Mouse (Mus musculus) urinary bladder, adult 2 months (tissue): ENCODE results near the gene Gm20695. TPM values are rescaled to one million over a fixed set of nuclear protein-coding genes. Genes with fewer than 3 reads are reported as not detected.

ENCODE experiments used
- DNase-seq: peaks from one replicate; pipeline ENCODE4 v3.0.0; 2022; ENCODE audit warnings: low spot score
- polyA plus RNA-seq: library from polyadenylated mRNA; depleted of rRNA; stranded (reverse); fragments of >200 nt; gene quantifications from 2 replicates; pipeline ENCODE4 v1.2.3, GENCODE M21; 2012; rRNA removed

Gm20695 gene
- polyA plus RNA-seq, 1 experiment = 0.25 TPM

DNA sequence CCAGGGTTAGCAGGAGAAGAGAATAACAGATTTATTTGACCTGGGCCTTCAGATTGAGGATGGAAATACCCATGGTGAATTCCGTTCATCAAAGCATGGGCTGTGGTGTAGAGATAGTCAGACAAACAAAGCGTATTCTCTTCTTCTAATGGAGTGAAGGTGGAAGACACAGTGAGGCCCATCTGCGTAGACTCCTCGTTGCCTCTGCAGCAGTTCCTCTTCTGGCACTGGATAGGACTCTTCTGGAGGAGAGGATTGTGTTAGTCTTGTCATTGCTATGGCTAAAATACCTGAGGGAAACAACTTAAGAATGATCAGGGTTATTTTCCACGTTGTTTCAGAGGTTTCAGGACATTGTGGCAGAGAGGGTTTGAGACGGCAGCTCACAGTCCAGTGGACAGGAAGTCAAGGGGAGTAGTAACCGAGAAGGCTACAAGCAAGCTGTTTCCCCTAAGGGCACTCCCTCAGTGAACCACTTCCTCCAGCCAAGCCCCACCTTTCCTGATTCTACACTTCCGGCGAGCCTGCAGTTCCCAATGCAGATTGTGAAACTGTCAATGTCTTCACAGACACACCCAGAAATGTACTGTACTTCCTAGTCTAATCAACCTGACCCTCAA is 10.8 kb downstream of the Gm20695 start:
- DNase-seq = no peak

DNA sequence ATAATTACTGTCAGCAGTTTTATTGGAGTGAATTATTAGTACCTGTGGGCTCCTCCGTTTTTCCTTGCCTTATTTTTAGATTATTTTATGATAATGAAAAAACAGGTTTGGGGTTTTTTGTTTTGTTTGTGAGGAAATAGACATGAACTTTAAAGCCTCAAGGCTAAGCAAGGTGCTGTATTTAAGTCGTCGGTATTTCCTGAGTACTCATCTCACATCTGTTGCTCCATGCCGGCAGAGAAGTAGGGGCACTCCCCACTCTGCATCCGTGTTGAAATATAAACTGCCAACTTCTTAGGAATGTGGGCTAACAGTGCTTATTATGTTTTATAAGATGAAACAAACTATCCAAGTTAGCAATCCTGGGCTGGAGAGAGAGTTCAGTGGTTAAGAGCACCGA is 11.6 kb downstream of the Gm20695 start:
- no peak for DNase-seq

DNA sequence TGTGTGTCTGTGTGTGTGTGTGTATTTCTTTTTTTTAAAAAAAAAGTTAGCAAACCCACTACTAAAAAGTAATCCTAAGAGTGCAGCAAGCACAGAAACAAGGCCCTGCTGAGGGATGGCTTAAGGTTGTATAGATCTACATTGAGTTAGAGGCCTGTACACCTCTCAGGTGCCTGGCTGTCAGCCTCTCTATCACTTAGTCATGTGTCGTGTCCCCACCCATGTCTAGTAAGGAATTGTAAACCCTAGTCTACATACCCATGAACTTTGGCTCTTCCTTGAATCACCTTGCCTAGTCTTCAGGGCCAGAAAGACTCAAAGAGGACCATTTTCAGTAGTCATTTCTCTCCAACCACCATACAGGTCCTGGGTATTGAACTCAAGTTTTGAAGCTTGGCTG is 12.1 kb downstream of the Gm20695 start:
- DNase-seq = no peak

DNA sequence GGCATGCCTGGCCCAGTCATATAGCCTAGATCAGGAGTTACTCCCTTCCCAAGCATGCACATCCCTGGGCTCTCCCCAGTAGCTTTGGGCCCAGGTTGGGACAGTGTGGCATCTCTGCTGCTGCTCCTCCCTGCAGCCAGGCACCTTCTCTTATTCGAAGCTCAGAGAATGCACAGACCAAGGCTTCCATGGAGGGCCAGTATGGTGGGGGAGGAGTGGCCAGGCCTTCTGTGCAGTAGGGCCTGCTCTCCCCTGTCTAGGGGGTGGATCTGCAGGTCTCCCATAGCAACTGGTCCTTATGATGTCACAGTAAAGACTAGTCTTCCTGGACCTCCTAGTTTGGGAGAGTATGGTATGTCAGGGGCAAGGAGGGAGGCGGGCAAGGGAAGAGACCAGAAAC is 23.0 kb downstream of the Gm20695 start:
- DNase-seq = no peak

DNA sequence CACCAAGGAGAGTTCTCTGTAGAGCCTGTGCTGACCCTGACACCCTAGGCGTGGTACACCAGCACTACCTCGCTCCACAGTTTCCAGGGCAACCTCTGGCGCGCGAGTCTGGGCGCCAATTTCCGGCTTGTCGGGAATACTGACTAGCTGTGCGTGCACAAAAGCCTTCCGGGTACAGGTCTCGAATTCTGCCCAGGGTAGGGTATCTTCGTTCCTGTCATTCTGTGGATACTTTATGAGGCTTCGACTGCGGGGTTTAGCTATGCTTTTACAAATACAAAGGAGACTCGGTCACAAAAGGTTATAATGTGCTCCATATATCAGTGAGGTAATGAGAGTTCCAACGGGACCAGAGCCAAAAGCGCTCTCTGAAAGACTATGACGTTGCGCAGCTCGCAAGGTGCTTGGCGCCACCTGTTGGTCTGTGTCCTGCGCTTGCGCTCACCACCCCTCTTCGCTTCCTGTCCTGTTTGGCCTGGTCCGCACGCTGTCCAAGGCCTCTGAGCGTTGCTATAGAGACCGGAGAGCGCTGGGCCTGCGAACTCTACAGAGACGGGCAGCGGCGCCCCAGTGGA is 24.2 kb downstream of the Gm20695 start, which contains the start of the genes 1700037C18Rik and Cluap1:
Gene 1700037C18Rik, minus strand, starts transcription at position 153 of the 575 bp plus-strand sequence.
Gene Cluap1, plus strand, starts transcription at position 265 of the 575 bp plus-strand sequence.
- peak; percentile 79 for DNase-seq

DNA sequence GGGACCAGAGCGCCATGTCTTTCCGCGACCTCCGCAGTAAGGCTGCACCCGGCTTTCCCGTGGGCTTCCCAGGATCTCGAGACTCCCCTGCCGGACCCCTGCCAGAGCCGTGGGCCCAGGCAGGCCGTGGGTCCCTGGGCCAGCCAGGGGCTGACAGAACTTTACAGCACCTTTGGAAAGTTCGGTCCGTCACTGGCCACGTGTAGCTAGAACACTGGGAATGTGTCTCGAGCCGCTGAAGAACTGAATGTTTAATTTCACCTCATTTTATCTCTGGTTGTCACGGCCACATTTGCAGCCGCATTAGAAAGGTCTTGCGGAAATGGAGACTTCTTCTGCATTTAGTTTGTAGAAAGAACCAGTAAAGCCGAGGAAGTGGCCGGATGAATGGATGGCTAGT is 24.7 kb downstream of the Gm20695 start:
- DNase-seq = no peak

DNA sequence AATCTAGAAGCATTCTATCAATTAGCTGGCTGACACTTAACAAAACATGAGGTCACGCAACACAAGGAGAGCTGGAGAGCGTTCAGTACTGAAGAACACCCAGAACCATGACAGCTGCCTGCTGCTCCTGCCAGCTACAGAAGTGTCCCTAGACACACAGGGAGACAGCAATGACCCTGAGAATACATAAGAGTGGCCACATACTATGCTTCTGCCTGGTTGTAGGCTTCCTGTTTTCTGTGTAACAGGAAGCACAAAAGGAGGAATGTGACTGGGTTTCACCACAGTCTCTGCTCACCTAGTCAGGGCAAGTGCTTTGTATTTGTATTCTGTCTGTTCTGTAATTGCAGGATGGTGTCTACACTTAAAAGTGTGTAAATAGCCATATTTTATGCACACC is 36.3 kb downstream of the Gm20695 start:
- no peak for DNase-seq

DNA sequence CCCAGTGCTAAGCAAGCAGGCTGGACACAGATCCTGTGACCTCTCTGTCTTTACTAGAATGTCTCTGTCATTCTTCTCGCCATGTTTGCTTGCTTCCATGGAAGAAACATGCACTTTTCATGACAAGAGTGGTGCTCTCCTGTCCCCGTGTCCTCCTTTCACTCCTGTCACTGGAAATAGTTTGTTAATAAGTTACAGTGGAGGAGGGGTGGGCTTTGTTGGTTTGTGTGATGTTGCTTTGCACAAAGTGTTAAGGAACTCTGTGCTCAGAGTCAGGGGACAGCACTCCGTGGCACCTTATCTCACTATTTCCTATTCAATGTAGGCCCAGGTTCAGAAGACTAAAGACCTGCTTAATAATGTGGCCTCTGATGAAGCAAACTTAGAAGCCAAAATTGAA is 39.1 kb downstream of the Gm20695 start:
- DNase-seq = no peak

DNA sequence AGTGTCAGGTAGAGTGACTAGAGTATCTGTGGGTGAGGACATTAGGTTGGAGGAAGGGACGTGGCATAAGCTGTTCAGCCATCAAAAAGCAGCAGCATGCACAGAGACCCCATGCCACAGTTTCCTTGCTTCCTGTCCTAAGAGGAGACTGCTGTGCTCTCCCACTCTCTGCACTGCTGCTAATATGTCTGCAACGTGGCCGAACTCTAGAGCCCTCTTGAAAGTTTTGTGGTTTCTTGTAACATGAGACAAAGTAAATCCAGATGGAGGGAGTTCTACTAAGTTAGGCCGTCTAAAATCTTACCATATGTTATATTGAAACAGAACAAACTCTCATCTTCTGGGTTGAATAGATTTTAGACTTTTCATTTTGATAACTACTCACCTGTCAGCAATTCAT is 39.5 kb downstream of the Gm20695 start:
- no peak for DNase-seq

DNA sequence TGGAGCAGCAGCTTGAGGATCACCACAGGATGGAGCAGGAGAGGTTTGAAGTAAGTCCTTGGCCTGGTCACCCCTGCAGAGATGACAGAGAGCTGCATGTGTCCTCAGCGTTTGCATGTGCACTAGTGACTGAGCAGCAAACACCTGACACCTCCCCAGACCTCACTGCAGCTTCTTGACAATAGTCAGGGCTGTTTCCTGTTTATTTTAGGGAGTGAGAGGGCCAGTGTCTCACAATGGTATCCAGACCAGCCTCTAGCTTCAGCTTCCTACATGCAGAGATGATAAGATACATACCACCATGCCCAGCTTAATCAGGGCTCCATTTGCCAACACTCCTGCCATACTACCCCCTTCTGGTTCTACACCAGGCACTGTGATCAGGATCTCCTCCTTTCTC is 44.1 kb downstream of the Gm20695 start:
- no peak for DNase-seq

DNA sequence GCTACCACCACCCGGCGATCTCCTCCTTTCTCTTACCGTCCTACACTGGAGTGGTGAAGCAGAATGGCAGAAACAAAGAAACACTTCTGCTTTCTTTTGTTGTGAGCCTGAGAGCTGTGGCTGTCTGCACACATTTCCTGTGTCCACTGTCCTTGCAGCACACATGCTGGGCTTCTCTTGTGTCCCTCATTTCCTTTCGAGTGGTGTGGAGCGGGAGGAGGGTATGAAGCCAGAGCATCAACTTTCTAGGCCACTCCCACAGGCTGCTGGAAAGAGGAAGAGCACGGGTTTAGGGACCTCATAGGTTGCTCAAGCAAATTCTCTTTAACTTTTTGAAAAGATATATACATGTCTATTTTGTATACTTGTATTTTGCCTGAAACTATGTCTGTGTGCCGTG is 44.7 kb downstream of the Gm20695 start:
- DNase-seq = no peak

DNA sequence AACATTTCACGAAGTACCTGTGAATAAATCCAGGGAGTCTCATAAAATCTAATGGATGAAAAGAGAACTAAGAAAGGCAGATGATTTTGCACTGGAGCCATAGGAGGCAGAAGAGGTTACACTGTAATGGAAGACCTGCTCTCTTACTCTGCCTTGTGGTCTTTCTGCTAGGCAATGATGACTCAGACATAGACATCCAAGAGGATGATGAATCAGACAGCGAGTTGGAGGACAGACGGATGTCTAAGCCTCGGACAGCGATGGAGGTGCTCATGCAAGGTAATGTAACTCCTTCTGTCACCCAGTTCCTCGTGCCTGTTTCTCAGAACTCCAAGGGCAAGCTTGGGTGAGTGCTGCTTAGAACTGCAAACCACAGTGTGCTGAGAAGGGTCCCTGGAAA is 49.1 kb downstream of the Gm20695 start:
- no peak for DNase-seq

DNA sequence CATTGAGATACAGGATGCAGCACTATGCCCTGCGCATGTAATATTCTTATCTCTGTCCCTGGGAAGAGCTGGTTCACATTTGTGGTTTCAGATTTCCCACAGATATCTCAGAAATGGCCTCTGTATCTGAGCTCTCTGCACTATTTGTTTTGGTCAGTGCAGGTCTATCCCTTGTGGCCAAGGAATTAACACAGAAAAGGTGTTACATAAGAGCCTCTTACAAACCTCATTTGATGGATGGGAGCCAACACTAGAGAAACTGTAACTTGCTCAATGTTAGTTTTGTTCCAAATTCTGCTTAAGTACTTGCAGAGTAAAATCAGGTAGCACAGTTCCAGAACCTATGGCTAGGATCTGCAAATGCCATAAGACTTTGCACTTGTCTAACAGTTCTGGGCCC is 49.6 kb downstream of the Gm20695 start:
- DNase-seq = no peak

DNA sequence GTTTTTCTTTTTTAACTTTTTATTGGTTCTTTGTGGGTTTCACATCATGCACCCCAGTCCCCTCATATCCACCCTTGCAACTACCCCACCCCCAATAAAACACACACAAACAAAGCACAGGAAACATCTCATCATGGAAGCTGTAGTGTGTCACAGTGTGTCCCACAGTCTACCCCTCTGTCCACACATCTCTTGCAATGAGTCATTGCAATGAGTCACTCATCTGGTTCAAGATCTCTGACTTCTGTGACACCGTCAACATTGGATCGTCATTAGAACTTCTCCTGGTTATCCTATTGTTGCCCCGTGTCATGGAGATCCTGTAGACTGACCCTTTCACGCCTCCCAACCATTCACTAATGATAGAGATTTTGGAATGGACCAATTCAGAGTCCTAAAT is 50.3 kb downstream of the Gm20695 start:
- DNase-seq = no peak

DNA sequence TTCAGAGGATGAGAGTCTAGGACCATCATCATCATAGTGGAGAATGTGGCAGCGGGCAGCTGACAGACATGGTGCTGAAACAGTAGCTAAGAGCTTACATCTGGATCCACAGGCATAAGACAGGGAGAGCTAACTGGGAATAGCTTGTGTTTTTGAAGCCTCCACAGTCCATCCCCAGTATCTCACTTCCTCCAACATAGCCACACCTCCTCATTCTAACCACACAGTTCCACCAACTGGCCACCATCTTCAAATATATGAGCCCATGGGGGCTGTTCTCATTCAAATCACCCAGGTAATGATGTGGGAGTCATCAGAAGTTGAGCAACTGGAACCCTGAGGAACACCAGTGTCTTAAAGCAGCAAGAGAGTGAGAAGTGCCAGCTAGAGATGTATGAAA is 66.7 kb downstream of the Gm20695 start:
- DNase-seq = no peak

DNA sequence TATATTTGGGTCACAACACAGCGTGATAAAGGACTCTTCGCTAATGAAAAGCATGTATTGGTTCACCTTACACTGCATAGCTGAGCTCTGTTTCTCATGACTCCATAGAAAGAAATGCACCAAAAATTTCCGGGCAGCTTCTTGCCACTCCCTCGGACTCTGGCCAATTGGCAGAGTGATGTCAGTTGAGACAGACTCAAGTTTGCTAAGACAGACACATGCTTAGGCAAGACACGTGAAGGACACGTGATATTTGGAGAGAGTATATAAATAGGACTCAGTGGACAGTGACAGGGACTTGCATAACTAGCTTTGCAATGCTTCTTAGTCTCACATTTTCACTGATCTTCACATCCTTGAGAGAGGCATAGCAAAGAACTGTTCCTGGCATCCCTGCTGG is 71.9 kb downstream of the Gm20695 start:
- DNase-seq = no peak

DNA sequence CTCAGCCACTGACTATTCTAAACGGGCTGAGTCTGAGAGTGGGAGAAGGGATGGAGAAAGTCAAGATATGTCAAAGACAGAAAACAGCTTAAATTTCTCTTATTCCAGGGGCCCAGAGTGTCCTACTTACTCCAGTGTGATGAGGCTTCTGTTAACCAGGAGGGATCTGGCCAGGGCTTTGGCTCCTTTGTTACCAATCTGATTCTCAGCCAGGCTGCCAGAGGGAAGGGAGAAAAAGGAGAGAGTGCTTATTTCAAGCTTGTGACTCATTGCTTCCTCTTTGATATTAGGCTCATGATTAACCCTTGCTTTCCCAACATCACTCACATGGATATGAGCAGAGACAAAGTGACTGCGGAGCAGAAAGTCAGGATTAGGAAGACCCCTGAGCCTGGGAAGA is 74.8 kb downstream of the Gm20695 start:
- no peak for DNase-seq

DNA sequence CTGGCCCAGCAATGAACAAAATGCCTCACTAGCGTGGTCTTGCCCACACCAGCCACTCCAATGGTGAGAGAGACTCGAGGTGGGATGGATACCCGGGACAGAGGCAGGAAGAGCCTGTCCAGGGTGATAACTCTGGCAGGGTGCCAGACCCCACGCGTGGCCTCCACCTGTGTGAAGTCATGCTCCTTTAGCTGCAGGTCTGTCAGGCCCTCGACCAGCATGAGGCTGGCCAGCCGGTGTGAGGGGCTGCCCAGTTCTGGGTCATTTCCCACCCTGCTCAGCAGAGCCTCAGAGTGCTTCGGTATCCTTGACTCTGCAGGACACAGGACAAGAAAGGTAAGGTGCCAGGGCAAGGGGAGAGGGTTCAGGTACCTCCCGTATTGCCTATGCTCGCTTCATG is 80.5 kb downstream of the Gm20695 start:
- DNase-seq = no peak

DNA sequence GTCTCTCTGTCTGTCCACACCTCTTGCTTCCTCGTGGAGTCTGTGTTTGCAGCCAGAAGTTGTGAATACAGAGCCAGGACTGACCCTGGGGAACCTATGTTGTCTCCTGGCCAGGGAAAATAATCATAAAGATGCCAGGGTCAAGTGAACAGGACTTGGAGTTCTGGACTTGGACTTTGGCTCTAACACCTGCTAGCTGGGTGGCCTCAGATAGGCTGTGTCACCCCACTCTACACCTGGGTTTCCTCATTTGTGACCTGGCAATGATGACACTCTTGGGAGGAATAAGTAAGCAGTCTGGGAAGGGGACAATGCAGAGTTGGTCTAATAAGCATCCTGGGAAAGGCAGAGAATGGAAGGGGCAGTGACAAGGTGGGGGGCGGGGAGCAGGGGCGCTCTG is 81.1 kb downstream of the Gm20695 start:
- DNase-seq = no peak

Other genes with a start within 250 kb of the Gm20695 start
- 0.22 and 0.29 TPM in 2 replicates for gene Mefv, start 166.6 kb upstream of the Gm20695 start, polyA plus RNA-seq
- gene Zfp263, start 140.6 kb upstream of the Gm20695 start, polyA plus RNA-seq = 19.3 and 20.8 TPM in 2 replicates
- gene Olfr15, start 53.8 kb upstream of the Gm20695 start, polyA plus RNA-seq = 0.07 TPM in 1 of 2 replicates, not detected in the other
- 2.7 and 3.0 TPM in 2 replicates for gene Zfp174, start 37.4 kb upstream of the Gm20695 start, polyA plus RNA-seq
- gene Naa60, start 12.3 kb upstream of the Gm20695 start, polyA plus RNA-seq = 54.1 and 60.6 TPM in 2 replicates
- 7.3 and 7.8 TPM in 2 replicates for gene Zfp597, start 87 bp upstream of the Gm20695 start, polyA plus RNA-seq
- gene 1700037C18Rik, start 24.0 kb downstream of the Gm20695 start, polyA plus RNA-seq = 5.8 and 7.0 TPM in 2 replicates
- 19.5 and 20.3 TPM in 2 replicates for gene Cluap1, start 24.2 kb downstream of the Gm20695 start, polyA plus RNA-seq
- 1.3 and 1.4 TPM in 2 replicates for gene Nlrc3, start 92.0 kb downstream of the Gm20695 start, polyA plus RNA-seq
- 17.5 and 18.2 TPM in 2 replicates for gene Slx4, start 119.1 kb downstream of the Gm20695 start, polyA plus RNA-seq
- not detected in 2 replicates for gene Dnase1, start 152.3 kb downstream of the Gm20695 start, polyA plus RNA-seq
- gene Trap1, start 193.2 kb downstream of the Gm20695 start, polyA plus RNA-seq = 76.9 and 84.2 TPM in 2 replicates